Mouse (Mus musculus): ENCODE results near the gene Ttc7.

The Ttc7 gene

DNA sequence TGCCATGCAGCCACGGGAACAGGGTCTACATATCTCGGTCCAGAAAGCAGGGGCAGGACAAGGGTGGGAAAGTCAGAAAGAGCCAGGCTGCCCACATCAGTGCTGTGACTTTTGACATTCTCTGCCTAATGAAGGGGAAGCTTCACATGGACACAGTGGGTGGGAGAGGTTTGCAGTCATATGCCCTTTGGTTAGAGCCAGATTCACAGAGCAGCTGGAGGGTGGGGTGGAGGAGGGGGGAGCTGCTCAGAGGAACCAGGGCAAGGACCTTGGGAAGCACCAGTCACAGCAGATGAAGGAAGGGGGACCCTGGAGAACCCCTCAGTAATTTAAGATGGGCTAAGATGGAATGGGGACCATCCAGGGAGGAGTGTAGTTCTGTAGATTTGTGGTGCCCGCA lies 103.1 kb downstream of the Ttc7 start:
- in situ Hi-C loops (cut with MboI; ENCODE audit: unreplicated experiment in 2 of 2) = no loop called here

DNA sequence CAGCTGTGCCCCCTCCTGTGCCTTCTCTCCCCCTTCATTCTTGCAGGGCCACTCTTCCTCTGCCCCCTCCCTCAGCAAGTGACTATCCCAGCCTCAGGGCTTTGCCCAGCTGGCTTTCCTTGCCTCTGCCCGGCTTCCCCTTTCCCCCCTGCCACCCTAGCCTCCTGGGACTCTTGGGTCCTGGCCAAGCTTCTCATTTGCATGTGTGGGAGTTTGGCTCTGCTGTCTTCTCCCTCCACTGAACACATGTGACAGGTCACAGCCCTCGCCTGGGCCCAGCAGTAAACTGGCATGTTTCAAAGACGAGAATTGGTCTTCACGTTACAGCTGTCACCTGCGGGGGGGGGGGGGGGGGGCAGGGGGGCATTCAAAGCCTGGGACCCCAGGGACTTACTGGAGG lies 104.4 kb downstream of the Ttc7 start:
- in situ Hi-C loops (cut with MboI; ENCODE audit: unreplicated experiment in 2 of 2) = no loop called here

DNA sequence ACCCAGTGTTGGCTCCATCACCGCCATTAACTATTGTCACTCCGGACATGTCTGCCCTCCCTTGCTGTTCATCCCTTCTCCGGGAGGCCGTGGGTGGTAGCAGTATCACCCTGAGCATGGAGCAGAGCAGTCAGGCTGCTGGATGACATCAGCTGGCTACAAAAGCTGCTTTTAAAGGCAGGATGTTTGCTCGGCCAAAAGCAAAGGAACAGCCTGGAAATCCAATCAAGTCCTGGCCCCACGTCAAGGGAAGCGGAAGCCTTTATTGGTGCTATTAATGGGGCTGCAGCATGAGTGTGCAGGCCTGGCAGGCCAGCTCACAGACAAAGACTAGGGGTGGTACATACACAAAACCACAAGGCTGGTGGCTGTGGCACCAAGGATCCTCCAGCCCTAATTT lies 108.6 kb downstream of the Ttc7 start:
- in situ Hi-C loops (cut with MboI; ENCODE audit: unreplicated experiment in 2 of 2) = no loop called here

DNA sequence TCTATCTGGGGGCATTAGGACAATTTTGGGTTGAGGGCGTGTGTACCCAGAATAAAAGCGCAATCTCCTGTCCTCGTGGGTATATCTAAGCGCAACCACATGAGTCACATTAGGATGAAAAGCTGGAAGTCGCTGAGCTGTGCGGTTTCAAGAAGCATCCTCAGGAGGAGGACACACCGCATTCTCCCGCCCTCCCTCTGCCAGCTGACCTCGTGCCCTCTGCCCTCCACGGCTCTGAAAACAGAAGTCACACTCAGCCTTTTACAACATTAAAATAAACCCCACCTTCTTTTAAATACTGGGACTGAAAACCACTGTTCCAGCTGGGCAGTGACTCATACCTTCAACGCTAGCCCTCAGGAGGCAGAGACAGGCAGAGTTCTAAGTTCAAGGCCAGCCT lies 114.4 kb downstream of the Ttc7 start:
- in situ Hi-C loops (cut with MboI; ENCODE audit: unreplicated experiment in 2 of 2) = no loop called here

DNA sequence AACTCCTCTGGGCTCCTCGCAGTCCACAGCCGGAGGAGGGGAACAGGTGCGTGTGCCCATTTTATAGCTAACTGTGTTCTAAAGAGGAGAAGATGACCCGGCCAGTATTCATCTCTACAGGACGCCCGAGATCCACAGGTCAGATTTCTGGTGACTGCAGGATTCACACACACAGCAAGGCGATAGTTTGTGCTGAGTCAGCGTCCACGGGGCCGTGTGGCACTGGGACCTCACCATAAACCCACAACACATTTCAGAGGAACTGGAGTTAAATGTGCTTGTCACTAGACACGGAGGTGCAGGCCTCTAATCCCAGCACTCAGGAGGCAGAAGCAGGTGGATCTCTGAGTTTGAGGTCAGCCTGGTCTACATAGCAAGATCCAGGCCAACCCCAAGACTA lies 119.8 kb downstream of the Ttc7 start:
- in situ Hi-C loops (cut with MboI; ENCODE audit: unreplicated experiment in 2 of 2) = no loop called here

DNA sequence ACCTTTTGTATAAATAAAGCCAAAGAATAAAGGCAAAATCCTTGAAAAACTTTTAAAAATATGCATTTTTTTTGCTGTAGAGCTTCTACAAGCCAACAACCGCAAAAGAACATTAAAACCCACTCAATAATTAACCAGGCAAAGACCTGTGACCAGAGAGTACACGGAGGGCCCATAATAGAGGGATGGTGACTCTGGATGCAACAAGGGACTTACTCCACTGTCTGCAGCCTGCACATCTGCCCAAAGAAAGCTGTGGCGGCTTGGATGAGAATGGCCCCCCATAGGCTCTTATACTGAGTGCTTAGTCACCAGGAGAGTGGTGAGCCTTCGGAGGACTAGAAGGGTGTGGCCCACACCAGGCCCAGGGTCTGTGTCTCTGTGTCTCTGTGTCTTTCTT lies 120.8 kb downstream of the Ttc7 start:
- in situ Hi-C loops (cut with MboI; ENCODE audit: unreplicated experiment in 2 of 2) = no loop called here

DNA sequence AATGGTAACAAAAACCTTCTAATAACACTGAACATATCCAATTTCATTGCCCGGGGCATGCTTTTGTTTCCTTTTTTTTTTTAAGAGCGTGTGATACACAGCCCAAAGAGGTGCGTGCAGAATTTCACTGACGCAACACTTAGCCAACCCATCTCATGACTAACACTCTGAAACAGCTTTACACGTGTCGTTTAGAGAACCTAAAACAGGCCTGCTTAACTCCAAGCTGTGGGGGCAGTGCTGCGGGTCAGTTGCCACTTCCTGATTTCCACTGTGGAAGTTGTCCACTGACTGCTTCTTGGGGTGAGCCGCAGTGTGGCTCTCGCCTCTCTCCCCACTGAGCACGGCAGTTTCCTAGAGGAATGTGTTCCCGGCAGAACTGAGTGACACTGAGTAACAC lies 122.9 kb downstream of the Ttc7 start:
- in situ Hi-C loops (cut with MboI; ENCODE audit: unreplicated experiment in 2 of 2) = no loop called here

DNA sequence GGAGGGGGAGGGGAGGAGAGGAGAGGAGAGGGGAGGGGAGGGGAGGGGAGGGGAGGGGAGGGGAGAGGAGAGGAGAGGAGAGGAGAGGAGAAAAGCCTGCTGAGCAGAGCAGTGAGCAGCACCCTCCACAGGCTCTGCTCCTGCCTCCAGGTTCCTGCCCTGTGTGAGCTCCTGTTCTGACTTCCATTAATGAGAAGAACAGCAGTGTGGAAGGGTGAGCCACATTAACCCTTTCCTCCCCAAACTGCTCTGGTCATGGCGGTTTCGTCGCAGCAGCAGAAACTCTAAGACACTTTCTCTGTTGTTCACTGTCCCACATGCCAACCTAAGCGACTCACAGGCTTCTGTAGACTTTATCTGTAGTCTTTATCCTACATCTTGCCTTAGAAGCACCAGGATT lies 124.0 kb downstream of the Ttc7 start:
- in situ Hi-C loops (cut with MboI; ENCODE audit: unreplicated experiment in 2 of 2) = no loop called here

DNA sequence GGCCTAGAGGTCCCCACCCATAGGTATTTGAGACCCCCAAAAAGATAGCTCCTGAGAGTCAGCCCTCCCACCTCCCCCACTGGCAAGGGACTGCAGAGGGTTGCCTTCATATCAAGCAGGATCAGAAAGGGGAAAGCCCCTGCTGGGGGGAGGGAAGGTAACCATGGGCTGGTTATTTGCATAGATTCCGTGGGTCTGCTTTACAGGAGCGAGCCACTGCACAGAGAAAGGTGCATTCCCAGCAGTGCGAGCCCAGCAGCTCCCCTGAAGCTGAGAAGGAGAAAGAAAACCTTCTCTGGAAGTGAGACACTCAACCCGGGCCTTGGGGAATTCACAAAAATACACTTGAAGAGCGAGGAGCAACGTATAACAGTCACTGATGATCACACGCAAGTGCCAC lies 135.4 kb downstream of the Ttc7 start:
- in situ Hi-C loops (cut with MboI; ENCODE audit: unreplicated experiment in 2 of 2) = no loop called here

DNA sequence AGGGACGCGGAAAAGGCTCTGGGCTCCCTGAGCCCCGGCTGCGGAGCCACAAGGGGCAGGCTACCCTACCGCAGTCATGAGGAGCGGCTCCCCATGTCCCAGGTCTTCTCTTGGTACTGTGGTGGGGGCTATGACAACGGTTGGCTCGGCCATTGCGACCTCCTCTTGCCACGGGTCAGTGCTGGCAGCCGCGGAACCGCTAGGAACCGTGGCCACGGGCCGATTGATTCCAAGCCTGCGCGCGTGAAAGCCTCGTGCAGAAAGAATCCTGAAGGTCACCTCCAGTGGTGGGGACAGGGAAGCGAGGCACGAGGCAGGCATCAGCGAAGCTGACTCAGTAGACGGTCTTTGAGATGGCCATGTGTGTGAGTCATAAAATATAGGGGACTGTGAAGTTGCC lies 144.8 kb downstream of the Ttc7 start, which contains the start of gene Stpg4:
TSS of gene Stpg4 (minus strand) at position 231 of the 400 bp plus-strand sequence.
- in situ Hi-C loops (cut with MboI; ENCODE audit: unreplicated experiment in 2 of 2) = loop anchor here in 1 of 2 experiments (25.0 kb wide), 1 partner anchor 560 kb away; the partner anchor contains the start of gene Msh6

DNA sequence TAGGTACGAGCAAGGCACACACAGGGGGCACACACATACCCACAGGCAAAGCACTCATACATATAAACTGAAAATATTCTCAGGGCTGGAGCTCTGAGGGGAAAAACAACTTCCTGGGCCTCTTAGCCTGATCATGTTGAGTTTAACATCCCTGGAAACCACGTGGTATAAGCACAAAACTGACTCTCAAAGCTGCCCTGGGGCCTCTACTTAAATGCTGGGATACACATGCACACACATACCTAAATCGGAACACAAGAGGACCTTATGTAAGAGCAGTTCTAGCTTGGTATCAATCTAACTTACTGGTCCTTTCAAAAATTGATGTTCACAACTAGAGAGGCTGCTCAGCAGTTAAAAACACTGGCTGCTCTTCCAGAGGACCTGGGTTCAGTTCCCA lies 146.7 kb downstream of the Ttc7 start:
- in situ Hi-C loops (cut with MboI; ENCODE audit: unreplicated experiment in 2 of 2) = loop anchor here in 1 of 2 experiments (25.0 kb wide), 1 partner anchor 558 kb away; the partner anchor contains the start of gene Msh6
